Mouse (Mus musculus) G1E (cell line): ENCODE measurements around the gene Sf3a2.

Experiments used
- CTCF ChIP-seq: IDR thresholded peaks from 2 replicates; pipeline ENCODE4 v1.5.1; 2012; ENCODE audit warnings: low read depth, low read length, inconsistent platforms, mixed read lengths
- GATA1 ChIP-seq: IDR thresholded peaks from 2 replicates; pipeline ENCODE4 v1.6.1; 2012; ENCODE audit warnings: borderline replicate concordance, low read length, inconsistent platforms, mixed read lengths

DNA sequence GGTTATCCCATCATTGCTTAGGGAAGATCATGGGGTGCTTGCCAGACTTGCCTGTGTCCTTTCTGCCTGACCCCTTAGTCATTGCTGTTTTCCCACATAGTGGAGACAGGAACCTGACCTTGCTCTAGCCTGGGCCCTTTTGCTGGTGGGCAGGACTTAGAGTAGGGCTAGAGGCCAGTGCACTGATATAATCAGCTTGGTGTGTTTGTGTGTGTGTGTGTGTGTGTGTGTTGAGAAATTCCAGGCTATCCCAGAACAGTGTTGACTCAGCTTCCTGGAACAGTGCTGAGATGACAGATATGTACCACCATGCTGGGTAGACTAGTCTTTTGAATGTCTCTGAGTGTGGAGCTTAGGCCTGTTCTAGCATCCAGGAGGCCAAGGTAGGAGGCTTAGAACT lies 18.4 kb upstream of the Sf3a2 start:
- TF ChIP-seq CTCF, result no peak
- TF ChIP-seq GATA1, result no peak
